Mouse (Mus musculus) thymus, adult 2 months (tissue): ENCODE measurements around the gene Cenpt. TPM values are rescaled to one million over a fixed set of nuclear protein-coding genes. Genes with fewer than 3 reads are reported as not detected.
"Not testable (repeated sequence)": the region's sequence is repeated elsewhere in the genome, so short reads cannot be mapped to it uniquely, and the experiment has no call there.

Source experiments
- DNase-seq: peaks from one replicate; pipeline ENCODE4 v3.0.0; 2021
- H3K27ac ChIP-seq: fragments of 200-500 bp; 2 replicates; pipeline ENCODE4 v1.5.1; 2012; ENCODE audit warnings: low read length, control low read depth; ENCODE audit not compliant: control insufficient read depth, insufficient read depth
- H3K27me3 ChIP-seq: fragments of 200-500 bp; 2 replicates; pipeline ENCODE4 v1.6.1; 2012; ENCODE audit warnings: mild to moderate bottlenecking, low read length, moderate library complexity, mixed read lengths; ENCODE audit not compliant: control insufficient read depth, insufficient read depth
- H3K36me3 ChIP-seq: fragments of 200-500 bp; 2 replicates; pipeline ENCODE4 v1.6.1; 2012; ENCODE audit warnings: mild to moderate bottlenecking, low read length, moderate library complexity; ENCODE audit not compliant: control insufficient read depth, insufficient read depth
- H3K4me1 ChIP-seq: fragments of 200-500 bp; replicated peaks from 2 replicates; pipeline ENCODE4 v1.6.1; 2012; ENCODE audit warnings: low read length; ENCODE audit not compliant: control insufficient read depth, insufficient read depth
- H3K4me3 ChIP-seq: fragments of 200-500 bp; 2 replicates; pipeline ENCODE4 v1.5.1; 2012; ENCODE audit warnings: mild to moderate bottlenecking, low read length, control low read depth, moderate library complexity; ENCODE audit not compliant: control insufficient read depth, insufficient read depth
- CTCF ChIP-seq: fragments of 200-500 bp; IDR thresholded peaks from 2 replicates; pipeline ENCODE4 v1.5.1; 2012; ENCODE audit warnings: mild to moderate bottlenecking, control low read depth, low read length, moderate library complexity, borderline replicate concordance; ENCODE audit not compliant: control insufficient read depth, poor library complexity, insufficient read depth; ENCODE audit errors: extremely low read depth
- POLR2A ChIP-seq: fragments of 200-500 bp; IDR thresholded peaks from 2 replicates; pipeline ENCODE4 v1.6.1; 2012; ENCODE audit warnings: mild to moderate bottlenecking, low read length, control low read depth, moderate library complexity; ENCODE audit not compliant: control insufficient read depth, poor library complexity, insufficient read depth; ENCODE audit errors: extremely low read depth
- WGBS: fragments of 180-500 bp; shearing (Covaris S2); methylation state at CpG from one replicate; pipeline ENCODE4 v1.1.7; 2018; 5-methylcytosine and 5-hydroxymethylcytosine counted together
- polyA plus RNA-seq: library from polyadenylated mRNA; depleted of rRNA; stranded (reverse); fragments of >200 nt; gene quantifications from 2 replicates; pipeline ENCODE4 v1.2.3, GENCODE M21; 2012

The Cenpt gene
- polyA plus RNA-seq, 1 experiment: 53.2 TPM

DNA sequence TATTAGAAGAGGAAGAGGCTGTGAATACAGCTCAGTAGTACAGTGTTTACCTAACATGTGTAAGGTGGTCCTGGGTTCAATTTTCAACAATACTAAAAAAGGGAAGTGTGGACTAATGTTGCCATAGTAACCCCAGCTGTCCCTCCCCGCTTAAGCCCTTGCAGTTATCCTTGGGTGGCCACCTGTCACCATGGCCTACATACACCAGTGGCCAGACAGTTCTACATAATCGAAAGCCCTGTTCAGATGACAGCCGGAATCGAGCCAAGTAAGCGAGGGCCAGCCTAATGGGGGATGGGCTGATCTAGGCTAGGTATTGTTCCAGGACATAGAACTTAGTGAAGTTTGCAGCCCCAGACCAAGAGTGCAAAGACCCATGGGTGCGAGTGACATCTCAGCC is 16.1 kb downstream of the Cenpt start:
- no peak overlapping the region for H3K4me3 ChIP-seq
- DNase-seq: no peak
- H3K27me3 ChIP-seq: no peaks in the 10 kb centered on the region
- 88% methylated on average over 6 of the region's 6 CpGs for WGBS
- H3K36me3 ChIP-seq: no peaks in the 10 kb centered on the region
- TF ChIP-seq CTCF (no peak), POLR2A (no peak)
- H3K4me1 ChIP-seq: no peaks in the 10 kb centered on the region
- H3K27ac ChIP-seq: no peak overlapping the region

DNA sequence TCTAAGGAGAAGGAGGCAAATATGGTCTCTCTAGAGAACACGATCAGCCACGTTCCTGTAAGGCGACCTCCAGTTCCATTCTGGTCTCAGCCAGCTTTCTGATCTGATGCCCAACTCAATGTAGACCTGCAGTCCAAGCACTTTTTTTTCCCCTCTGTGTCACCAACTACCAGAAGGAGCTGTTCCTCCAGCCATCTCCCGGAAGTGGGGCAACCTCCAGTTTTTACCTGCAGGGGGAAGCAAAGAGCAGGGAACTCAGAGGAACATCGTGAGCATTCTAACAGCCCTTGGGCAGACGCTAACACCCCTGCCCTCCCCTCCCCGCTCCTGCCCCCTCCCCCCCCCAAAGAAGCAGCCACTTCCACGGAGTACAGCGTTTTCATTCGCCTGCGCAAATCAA is 17.8 kb downstream of the Cenpt start:
- no peak overlapping the region for H3K4me3 ChIP-seq
- H3K4me1 ChIP-seq: no peaks in the 10 kb centered on the region
- 21% methylated on average over 11 of the region's 11 CpGs for WGBS
- H3K27ac ChIP-seq: no peak overlapping the region
- peak; percentile 90 for DNase-seq
- TF ChIP-seq CTCF (no peak), POLR2A (no peak)
- H3K27me3 ChIP-seq: no peaks in the 10 kb centered on the region
- H3K36me3 ChIP-seq: no peaks in the 10 kb centered on the region

DNA sequence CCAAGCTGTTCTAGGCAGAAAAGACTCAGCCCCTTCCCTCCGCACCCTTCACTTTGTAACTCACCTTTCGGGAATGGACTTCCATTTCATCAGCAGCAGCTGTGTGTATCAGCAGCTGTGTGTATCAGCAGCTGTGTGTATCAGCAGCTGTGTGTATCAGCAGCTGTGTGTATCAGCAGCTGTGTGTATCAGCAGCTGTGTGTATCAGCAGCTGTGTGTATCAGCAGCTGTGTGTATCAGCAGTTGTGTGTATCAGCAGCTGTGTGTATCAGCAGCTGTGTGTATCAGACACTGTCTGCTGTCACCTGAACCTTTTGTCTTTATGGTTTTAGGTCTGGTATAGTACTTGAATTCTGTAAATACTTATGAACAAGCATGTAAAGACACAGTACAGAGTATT is 19.3 kb downstream of the Cenpt start:
- WGBS: 97% methylated on average over 2 of the region's 2 CpGs
- not testable (repeated sequence) for H3K27me3 ChIP-seq, H3K4me1 ChIP-seq, DNase-seq, H3K36me3 ChIP-seq, H3K27ac ChIP-seq, H3K4me3 ChIP-seq

DNA sequence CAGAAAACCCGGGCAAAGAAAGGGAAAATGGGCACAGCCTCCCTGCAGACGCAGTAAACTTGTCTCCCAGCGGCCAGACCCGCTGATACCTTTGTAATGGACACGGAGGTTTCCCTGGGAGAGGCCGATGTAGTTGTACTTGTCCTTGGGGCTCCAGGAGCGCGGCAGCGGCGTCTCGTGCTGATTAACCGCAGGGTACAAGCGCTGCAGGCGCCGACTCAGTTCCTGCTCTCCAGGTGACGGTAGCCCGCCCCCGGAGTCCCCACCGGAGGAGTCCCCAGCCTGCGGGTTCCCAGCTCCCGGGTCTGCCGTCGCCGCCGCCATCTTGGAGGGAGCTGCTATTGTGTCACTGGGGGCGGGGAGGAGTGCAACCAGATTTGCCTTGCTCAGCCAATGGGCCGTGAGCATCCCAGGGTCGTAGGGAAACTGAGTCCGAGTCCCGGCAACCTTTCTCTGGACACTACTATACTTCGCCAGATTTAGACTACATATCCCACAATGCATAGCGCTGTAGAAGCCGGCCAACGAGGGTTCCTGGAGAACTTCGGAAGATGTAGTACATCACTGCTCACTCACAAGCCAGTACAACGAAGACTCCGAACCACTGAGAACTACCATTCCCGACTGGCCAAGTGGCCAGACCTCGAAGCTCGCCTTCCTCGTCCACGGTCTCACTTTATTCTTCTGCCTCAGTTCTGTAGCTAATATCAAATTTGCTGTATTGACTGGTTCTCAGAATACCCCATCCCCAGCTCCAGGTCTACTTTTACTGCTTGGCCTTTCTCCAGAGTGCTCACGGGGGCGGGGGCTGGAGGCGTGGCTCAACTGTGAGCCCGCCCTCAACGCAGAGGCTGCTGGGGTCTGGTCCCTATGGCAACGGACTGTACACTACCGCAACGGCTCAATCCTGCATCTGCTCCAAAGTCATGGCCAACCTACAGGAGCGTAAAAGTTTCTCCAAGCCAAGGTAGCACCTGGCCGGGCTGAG is 25.9 kb downstream of the Cenpt start, which contains the start of the genes Ranbp10 and Tsnaxip1:
Ranbp10 (minus strand) TSS at position 490 of the 988 bp plus-strand sequence.
Tsnaxip1 (plus strand) TSS at position 871 of the 988 bp plus-strand sequence.
- under 1% methylated on average over 52 of the region's 52 CpGs for WGBS
- TF ChIP-seq CTCF (0 out of 2 replicates have a peak, but pooled peaks have one; percentile 29), POLR2A (peak; percentile 86)
- peak within 1 kb of the TSS; percentile 87 for H3K4me3 ChIP-seq

DNA sequence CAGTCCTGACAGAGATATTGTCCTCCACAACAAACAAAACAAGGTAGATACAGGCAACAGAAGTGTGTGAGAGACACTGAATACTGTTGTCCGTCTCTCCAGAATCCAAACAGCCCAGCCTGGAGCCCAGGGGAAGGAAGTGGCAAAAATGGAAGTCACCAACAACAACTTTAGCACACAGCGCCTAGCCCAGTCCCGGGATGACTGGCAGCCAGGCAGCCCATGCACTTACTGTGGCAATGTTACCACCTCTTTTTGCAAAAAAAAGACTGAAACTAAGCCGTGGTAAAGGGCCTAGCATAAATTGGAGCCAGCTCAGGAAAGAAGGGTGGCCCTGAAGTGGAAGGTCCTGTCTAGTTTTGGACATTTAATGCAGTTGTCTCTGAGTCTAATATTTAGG is 26.7 kb downstream of the Cenpt start:
- peaks cover 9% of the 10 kb centered on the region; the same call in 1 of the 2 replicates for H3K4me1 ChIP-seq
- no peaks in the 10 kb centered on the region; the same call in 1 of the 2 replicates for H3K36me3 ChIP-seq
- WGBS: 2% methylated on average over 4 of the region's 4 CpGs
- H3K27ac ChIP-seq: no peak overlapping the region
- DNase-seq: no peak
- H3K4me3 ChIP-seq: peak overlapping the region; percentile 87
- TF ChIP-seq POLR2A: no peak
- TF ChIP-seq CTCF: no peak
- no peaks in the 10 kb centered on the region for H3K27me3 ChIP-seq

More for the DNA sequence above, 25.9 kb downstream of the Cenpt start, which contains the start of the genes Ranbp10 and Tsnaxip1:
- Histone ChIP-seq H3K4me1 (peaks cover 9% of the 10 kb centered on the region; the same call in 1 of the 2 replicates), H3K27ac (peak within 1 kb of the TSS; percentile 7; the same call in 1 of the 2 replicates), H3K36me3 (no peaks in the 10 kb centered on the region; the same call in 1 of the 2 replicates), H3K27me3 (no peaks in the 10 kb centered on the region)
- DNase-seq: peak; percentile 96

DNA sequence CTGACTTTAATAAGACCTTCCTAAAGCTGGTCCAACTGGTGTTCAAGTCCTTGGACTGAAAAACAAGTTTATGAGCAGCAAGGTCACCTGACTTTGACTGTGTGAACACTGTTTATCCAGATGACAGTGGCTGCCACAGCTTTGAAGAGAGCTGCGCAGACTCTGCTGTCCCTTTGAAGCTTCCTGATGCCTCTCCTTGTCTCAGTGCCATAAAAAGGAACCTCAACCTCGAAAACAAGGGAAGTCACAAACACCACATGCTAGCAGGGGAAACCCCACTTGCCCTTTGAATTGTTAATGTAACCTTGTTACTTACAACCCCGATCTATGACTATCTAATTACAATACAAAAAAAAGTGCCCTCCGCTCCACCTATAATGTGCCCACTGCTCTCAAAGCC is 27.6 kb downstream of the Cenpt start:
- H3K27ac ChIP-seq: no peak overlapping the region
- H3K27me3 ChIP-seq: no peaks in the 10 kb centered on the region
- no peak for TF ChIP-seq POLR2A
- peaks cover 9% of the 10 kb centered on the region; the same call in 1 of the 2 replicates for H3K4me1 ChIP-seq
- 25% methylated on average over 4 of the region's 4 CpGs for WGBS
- no peak for DNase-seq
- H3K4me3 ChIP-seq: no peak overlapping the region
- H3K36me3 ChIP-seq: no peaks in the 10 kb centered on the region; the same call in 1 of the 2 replicates
